Mouse (Mus musculus) hindbrain, embryonic 11.5 days (tissue): ENCODE results near the gene Bri3. TPM values are rescaled to one million over a fixed set of nuclear protein-coding genes. Genes with fewer than 3 reads are reported as not detected.

ENCODE experiments used
- ATAC-seq: fragments of 200-750 bp; cut with Nextera tagmentation; 2 replicates; pipeline ENCODE4 v1.8.0; 2017; ENCODE audit warnings: mild to moderate bottlenecking, moderate TSS enrichment, moderate library complexity; ENCODE audit not compliant: low FRiP score
- DNase-seq: peaks from one replicate; pipeline ENCODE4 v3.0.0-alpha.2; 2015; ENCODE audit warnings: low spot score
- H3K27ac ChIP-seq: fragments of 300-500 bp; sonication (generic); 2 replicates; pipeline ENCODE4 v1.5.1; 2014; ENCODE audit warnings: mild to moderate bottlenecking, low read depth, low read length
- H3K27me3 ChIP-seq: fragments of 300-500 bp; sonication (generic); 2 replicates; pipeline ENCODE4 v1.6.1; 2014; ENCODE audit warnings: mild to moderate bottlenecking, low read length, moderate library complexity, mixed read lengths; ENCODE audit not compliant: control insufficient read depth, insufficient read depth
- H3K36me3 ChIP-seq: fragments of 300-500 bp; sonication (generic); 2 replicates; pipeline ENCODE4 v1.6.1; 2014; ENCODE audit warnings: mild to moderate bottlenecking, low read length, moderate library complexity, mixed read lengths; ENCODE audit not compliant: control insufficient read depth, insufficient read depth
- H3K4me1 ChIP-seq: fragments of 300-500 bp; sonication (generic); replicated peaks from 2 replicates; pipeline ENCODE4 v1.6.1; 2014; ENCODE audit warnings: low read length, mixed read lengths; ENCODE audit not compliant: control insufficient read depth, insufficient read depth
- H3K4me2 ChIP-seq: fragments of 300-500 bp; sonication (generic); replicated peaks from 2 replicates; pipeline ENCODE4 v1.6.1; 2014; ENCODE audit warnings: mild to moderate bottlenecking, low read depth, low read length
- H3K4me3 ChIP-seq: fragments of 300-500 bp; sonication (generic); 2 replicates; pipeline ENCODE4 v1.5.1; 2014; ENCODE audit warnings: low read depth, low read length
- H3K9ac ChIP-seq: fragments of 300-500 bp; sonication (generic); 2 replicates; pipeline ENCODE4 v1.6.1; 2014; ENCODE audit warnings: low read depth, low read length
- H3K9me3 ChIP-seq: fragments of 300-500 bp; sonication (generic); 2 replicates; pipeline ENCODE4 v1.6.1; 2016; ENCODE audit warnings: low read length; ENCODE audit not compliant: control insufficient read depth
- WGBS: fragments of 180-500 bp; shearing (Covaris S2); extraction: QIAGEN DNeasy Blood & Tissue Kit; methylation state at CpG from one replicate; pipeline ENCODE4 v1.1.7; 2014; 5-methylcytosine and 5-hydroxymethylcytosine counted together
- polyA plus RNA-seq: library from polyadenylated mRNA; unstranded; fragments of >200 nt; fragmentation: Nextera tagmentation; extraction: Ambion mirVana; gene quantifications from 2 replicates; pipeline ENCODE4 v1.2.1, GENCODE M21; 2014

Gene Bri3
- polyA plus RNA-seq, 1 experiment from 2014 or later = 126 TPM

GRCm38 (mm10) chr5:144261309-144261708, 17.1 kb downstream of the Bri3 start:
- no peaks in the 10 kb centered on the region for H3K36me3 ChIP-seq
- ATAC-seq (no peak), DNase-seq (no peak)
- peaks cover 16% of the 10 kb centered on the region for H3K4me1 ChIP-seq
- H3K4me2 ChIP-seq = no peak overlapping the region
- no peak overlapping the region for H3K27ac ChIP-seq
- WGBS = 87% methylated on average over 9 of the region's 9 CpGs
- H3K4me3 ChIP-seq = no peak overlapping the region
- no peak overlapping the region for H3K9ac ChIP-seq
- no peaks in the 10 kb centered on the region for H3K27me3 ChIP-seq
- H3K9me3 ChIP-seq = no peaks in the 10 kb centered on the region

- Histone ChIP-seq H3K4me1 (peaks cover 16% of the 10 kb centered on the region), H3K9me3 (no peaks in the 10 kb centered on the region), H3K36me3 (no peaks in the 10 kb centered on the region), H3K9ac (no peak overlapping the region), H3K27ac (no peak overlapping the region), H3K4me2 (no peak overlapping the region), H3K27me3 (no peaks in the 10 kb centered on the region), H3K4me3 (no peak overlapping the region)
- ATAC-seq (no peak), DNase-seq (no peak)
- 90% methylated on average over 5 of the region's 5 CpGs for WGBS
Observed at GRCm38 (mm10) chr5:144261829-144262228, 17.6 kb downstream of the Bri3 start.

- no peak overlapping the region for H3K4me2 ChIP-seq
- no peak overlapping the region for H3K9ac ChIP-seq
- no peak for DNase-seq
- no peak overlapping the region for H3K27ac ChIP-seq
- no peaks in the 10 kb centered on the region for H3K27me3 ChIP-seq
- H3K4me3 ChIP-seq = no peak overlapping the region
- no peaks in the 10 kb centered on the region for H3K9me3 ChIP-seq
- ATAC-seq = no peak
- H3K4me1 ChIP-seq = peaks cover 7% of the 10 kb centered on the region
- H3K36me3 ChIP-seq = 0 out of 2 replicates have a peak, but pooled peaks cover under 1% of the 10 kb centered on the region
- WGBS = 77% methylated on average over 9 of the region's 9 CpGs
Observed at GRCm38 (mm10) chr5:144263082-144263481, 18.8 kb downstream of the Bri3 start.

GRCm38 (mm10) chr5:144263496-144263895, 19.3 kb downstream of the Bri3 start:
- Histone ChIP-seq H3K27ac (no peak overlapping the region), H3K4me2 (no peak overlapping the region), H3K36me3 (0 out of 2 replicates have a peak, but pooled peaks cover 3% of the 10 kb centered on the region), H3K9ac (no peak overlapping the region), H3K4me3 (no peak overlapping the region), H3K27me3 (no peaks in the 10 kb centered on the region), H3K4me1 (peaks cover 3% of the 10 kb centered on the region), H3K9me3 (no peaks in the 10 kb centered on the region)
- ATAC-seq (no peak), DNase-seq (no peak)
- WGBS = 89% methylated on average over 13 of the region's 13 CpGs

- no peak for DNase-seq
- Histone ChIP-seq H3K36me3 (0 out of 2 replicates have a peak, but pooled peaks cover 3% of the 10 kb centered on the region), H3K27me3 (no peaks in the 10 kb centered on the region), H3K9me3 (no peaks in the 10 kb centered on the region), H3K4me2 (no peak overlapping the region), H3K27ac (no peak overlapping the region), H3K4me1 (no peaks in the 10 kb centered on the region), H3K4me3 (no peak overlapping the region), H3K9ac (no peak overlapping the region)
- 86% methylated on average over 8 of the region's 8 CpGs for WGBS
- ATAC-seq = no peak
Observed at GRCm38 (mm10) chr5:144267535-144268241, 23.5 kb downstream of the Bri3 start.

- Histone ChIP-seq H3K9me3 (no peaks in the 10 kb centered on the region), H3K4me2 (no peak overlapping the region), H3K36me3 (0 out of 2 replicates have a peak, but pooled peaks cover 3% of the 10 kb centered on the region), H3K4me1 (no peaks in the 10 kb centered on the region), H3K4me3 (no peak overlapping the region), H3K27ac (no peak overlapping the region), H3K9ac (no peak overlapping the region), H3K27me3 (no peaks in the 10 kb centered on the region)
- WGBS = 90% methylated on average over 7 of the region's 7 CpGs
- no peak for ATAC-seq
- no peak for DNase-seq
Observed at GRCm38 (mm10) chr5:144269926-144270325, 25.7 kb downstream of the Bri3 start.

GRCm38 (mm10) chr5:144270420-144270819, 26.2 kb downstream of the Bri3 start:
- 94% methylated on average over 8 of the region's 8 CpGs for WGBS
- no peak for DNase-seq

GRCm38 (mm10) chr5:144271118-144271517, 26.9 kb downstream of the Bri3 start:
- no peak for ATAC-seq
- Histone ChIP-seq H3K9ac (no peak overlapping the region), H3K9me3 (no peaks in the 10 kb centered on the region), H3K4me1 (no peaks in the 10 kb centered on the region), H3K27ac (no peak overlapping the region), H3K4me3 (no peak overlapping the region), H3K36me3 (0 out of 2 replicates have a peak, but pooled peaks cover 3% of the 10 kb centered on the region), H3K4me2 (no peak overlapping the region), H3K27me3 (no peaks in the 10 kb centered on the region)
- WGBS = 80% methylated on average over 3 of the region's 3 CpGs
- DNase-seq = no peak

More at GRCm38 (mm10) chr5:144270420-144270819, 26.2 kb downstream of the Bri3 start:
- no peak overlapping the region for H3K27ac ChIP-seq
- ATAC-seq = no peak
- H3K27me3 ChIP-seq = no peaks in the 10 kb centered on the region
- H3K36me3 ChIP-seq = 0 out of 2 replicates have a peak, but pooled peaks cover 3% of the 10 kb centered on the region
- no peak overlapping the region for H3K9ac ChIP-seq
- H3K4me2 ChIP-seq = no peak overlapping the region
- no peaks in the 10 kb centered on the region for H3K4me1 ChIP-seq
- H3K4me3 ChIP-seq = no peak overlapping the region
- no peaks in the 10 kb centered on the region for H3K9me3 ChIP-seq

- DNase-seq (no peak), ATAC-seq (no peak)
- H3K27ac ChIP-seq = no peak overlapping the region
- H3K4me2 ChIP-seq = no peak overlapping the region
- no peak overlapping the region for H3K4me3 ChIP-seq
- no peaks in the 10 kb centered on the region for H3K27me3 ChIP-seq
- H3K9me3 ChIP-seq = no peaks in the 10 kb centered on the region
- H3K4me1 ChIP-seq = no peaks in the 10 kb centered on the region
- H3K9ac ChIP-seq = no peak overlapping the region
- H3K36me3 ChIP-seq = 0 out of 2 replicates have a peak, but pooled peaks cover 3% of the 10 kb centered on the region
- WGBS = 74% methylated on average over 5 of the region's 5 CpGs
Observed at GRCm38 (mm10) chr5:144271772-144272171, 27.5 kb downstream of the Bri3 start.
